Mouse (Mus musculus): ENCODE data around the gene Pole4.

Pole4 gene

DNA sequence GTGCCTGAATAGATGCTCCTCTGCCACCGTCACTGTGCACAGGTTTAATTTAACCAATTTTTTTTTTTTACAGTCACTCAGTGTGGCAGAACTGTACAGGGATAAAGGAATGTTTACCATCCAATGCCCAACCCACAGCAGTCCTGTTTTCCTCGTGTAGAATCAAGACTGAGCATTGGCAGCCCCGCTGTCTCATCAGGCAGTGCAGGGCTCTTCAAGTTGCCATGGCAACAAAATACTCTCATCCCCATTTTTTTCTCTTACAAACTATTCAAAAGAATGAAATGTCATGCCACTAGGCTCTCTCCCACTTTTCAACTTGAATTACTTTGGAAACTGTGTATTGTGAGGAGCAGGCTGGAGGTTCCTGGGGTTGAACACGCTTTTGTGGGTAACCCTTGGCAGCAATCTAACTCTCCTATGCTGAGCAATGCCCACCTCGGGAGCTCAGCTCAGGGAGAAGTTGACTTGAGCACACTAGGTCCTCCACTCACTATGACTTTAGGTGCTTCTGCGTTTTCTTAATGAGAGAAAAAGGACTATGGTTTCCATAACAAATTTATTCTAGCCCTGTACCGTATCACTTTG lies 95.7 kb downstream of the Pole4 start:
- no peak for DNase-seq

DNA sequence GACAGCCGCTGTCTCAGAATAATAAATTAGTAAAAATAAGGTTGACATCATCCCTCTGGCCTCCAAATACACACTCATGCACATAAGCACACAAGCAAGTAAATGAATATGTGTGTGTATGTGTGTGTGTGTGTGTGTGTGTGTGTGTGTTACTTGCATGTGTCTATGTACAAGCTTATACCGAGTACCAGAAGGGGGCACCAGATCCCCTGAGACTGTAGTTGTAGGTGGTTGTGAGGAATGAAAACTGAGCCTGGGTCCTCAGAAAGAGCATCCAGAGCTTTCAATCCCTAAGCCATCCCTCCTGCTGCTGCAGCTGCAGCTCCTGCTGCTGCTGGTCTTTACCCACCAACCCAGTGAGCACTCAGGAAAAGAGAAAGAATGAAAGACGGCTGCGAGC lies 96.4 kb downstream of the Pole4 start:
- DNase-seq, result no peak

DNA sequence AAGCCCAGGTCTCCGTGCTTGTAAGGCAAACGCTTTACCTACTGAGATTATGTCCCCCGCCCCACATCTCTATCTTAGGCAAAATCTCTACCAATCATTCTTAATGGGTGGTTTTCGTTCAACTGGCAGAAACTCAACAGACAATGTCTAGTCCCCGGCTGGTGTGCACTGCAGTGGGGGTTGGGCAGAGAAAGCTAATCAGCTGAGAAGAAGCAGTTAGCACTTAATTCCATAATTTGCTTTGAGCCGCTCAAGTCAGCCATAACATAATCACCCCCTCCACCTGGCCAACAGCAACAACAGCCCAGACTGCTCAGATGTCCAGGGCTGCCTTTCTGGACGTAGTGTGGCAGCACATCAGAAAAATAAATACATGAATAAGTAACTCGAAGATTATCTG lies 100.4 kb downstream of the Pole4 start:
- DNase-seq, result no peak

DNA sequence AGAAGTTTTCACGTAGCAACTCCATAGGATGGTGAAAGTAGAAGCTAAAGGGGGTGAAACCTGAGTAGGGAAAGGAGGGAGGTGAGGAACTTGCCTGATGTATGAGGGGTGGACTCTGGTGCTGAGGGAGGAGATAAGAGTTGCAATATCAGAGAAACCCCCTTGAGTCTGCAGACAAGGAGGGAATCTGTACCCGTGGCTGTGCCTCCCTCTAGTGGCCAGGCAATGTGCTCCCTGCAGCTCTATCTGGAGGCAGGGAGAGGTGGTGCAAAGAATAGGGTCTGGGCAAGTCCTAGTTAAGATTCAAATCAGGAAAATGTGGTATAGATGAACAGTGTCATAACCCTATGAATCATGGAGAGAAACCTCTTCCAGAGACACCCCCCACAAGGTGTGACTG lies 101.5 kb downstream of the Pole4 start:
- no peak for DNase-seq

DNA sequence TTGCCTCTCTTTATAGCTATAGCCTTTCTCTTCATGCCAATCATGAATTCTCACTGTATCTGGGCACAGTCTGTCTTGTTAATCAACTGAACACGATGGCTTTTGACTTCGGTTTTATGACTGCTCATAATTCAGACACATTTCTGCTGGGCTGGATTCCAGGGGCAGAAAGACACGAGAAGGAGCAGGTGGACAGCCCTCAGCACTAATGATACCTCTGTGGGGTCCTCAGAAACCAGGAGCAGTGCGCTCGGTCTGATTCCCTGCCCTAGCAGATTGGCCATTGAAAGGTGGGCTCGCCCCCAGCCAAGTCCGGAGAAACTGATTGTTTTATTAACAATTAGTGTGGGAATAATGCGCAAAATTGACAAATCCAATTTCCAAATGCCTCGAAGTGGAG lies 101.9 kb downstream of the Pole4 start:
- no peak for DNase-seq

DNA sequence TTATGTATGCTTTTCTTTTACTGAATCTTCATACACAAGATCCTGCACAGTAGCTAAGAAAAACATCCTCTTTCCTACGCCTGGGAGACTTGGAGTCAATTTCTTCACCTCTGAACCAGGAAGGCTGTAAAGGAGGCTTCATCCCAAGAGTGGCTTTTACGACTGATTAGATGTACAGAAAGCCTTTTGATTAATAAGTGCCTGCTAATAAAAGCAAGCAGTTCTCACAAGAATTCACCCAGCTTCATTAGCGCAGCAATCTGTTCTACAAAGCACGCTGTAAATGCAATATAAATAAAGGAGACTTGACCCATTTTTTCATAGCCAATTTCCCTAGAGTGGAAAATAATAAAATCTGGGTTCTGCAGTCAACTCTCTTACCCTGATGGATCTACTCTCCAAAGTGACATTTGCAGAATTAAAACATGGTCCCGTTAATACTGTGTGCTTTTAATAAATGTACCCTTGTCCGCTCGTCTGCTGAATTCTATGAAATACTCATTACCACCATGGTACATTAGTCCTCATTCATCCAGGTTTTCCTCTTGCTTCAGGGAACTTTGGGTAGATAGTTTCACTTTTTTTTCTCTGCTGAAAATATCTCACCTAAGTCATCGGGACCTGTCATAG lies 109.6 kb downstream of the Pole4 start:
- no peak for DNase-seq

DNA sequence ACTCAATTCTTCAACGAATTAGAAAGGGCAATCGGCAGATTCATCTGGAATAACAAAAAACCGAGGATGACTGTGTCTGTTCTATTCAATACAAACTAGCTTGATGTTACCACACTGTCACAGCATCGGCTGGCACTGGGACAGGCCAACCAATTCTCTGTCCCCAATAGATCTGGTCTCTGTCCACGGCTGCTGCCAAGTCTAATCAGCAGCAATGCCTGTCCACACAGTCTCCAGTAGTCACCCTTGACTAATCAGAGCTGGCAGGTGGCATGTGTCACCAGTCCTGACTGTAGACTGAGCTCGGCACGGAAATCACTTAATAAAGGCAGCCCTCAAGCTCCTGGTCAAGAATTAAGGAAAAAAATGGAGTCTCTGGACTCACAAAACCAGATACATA lies 115.8 kb downstream of the Pole4 start:
- DNase-seq, result no peak

DNA sequence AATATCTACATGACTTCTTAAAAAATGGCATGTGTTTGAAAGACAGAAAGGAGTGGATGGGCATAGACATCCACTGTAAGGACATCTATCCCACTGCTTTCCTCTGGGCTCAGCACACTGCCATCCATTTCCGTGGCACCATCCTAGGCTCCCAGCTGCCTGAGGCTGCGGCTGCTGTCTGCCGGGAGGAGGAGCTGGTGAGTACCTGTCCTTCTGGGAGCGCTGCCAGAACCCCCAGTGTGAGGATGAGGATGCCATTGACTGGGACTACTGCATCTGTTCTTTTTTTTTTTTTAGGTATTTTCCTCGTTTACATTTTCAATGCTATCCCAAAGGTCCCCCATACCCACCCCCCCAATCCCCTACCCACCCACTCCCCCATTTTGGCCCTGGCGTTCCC lies 119.8 kb downstream of the Pole4 start:
- DNase-seq, result no peak

DNA sequence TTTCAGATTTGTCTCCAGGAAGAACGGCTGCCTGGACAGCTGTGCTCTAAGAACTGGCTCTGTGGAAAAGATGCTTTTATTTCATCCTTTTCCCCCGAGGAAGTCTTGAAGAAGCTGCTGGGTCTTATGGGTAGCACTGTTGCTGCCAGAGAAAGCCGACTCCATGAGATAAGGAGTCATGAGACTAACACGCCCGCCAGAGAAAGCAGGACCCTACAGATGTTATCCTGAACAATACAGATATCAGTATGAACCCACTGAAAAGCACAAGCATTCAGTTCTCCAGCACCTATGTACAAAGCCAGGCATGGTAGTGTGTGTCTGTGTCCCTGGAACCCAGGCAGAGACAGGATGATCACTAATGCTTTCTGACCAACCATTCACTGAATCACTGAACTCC lies 129.7 kb downstream of the Pole4 start:
- DNase-seq, result no peak
